Mouse (Mus musculus): Measurements from ENCODE around the gene Gpr157.

DNA sequence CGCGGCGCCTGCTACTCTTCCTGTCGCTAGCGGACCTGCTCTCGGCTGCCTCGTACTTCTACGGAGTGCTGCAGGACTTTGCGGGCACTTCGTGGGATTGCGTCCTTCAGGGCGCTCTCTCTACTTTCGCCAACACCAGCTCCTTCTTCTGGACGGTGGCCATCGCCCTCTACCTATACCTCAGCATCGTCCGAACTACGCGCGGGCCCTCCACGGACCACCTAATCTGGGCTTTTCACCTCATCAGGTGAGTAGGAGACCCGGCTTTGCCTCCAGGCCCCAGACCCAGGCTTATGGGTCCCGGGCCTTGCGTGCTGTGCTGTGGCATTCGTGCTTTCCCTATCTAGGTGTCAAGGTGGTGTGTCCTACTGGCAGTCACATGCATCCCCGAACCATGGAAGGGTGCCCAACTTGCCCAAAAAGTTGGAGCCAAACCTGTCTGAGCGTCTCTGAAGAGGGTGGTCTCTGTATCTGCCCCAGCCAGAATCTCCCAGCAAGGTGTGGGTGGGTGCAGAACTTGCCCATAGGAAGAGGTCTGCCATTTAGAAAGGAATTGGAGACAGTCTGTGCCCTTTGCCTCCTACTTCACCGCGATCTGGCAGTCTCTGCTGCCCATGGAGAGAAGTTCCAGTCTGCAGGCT, 845 bp downstream of the Gpr157 start:
- TF ChIP-seq CTCF (IDR thresholded peaks at IDR 0.05; ENCODE audit: extremely low read depth, insufficient read depth, low read length) (no peak), POLR2A (IDR thresholded peaks at IDR 0.05; ENCODE audit: extremely low read depth, insufficient read depth, low read length) (no peak)
